Mouse (Mus musculus) stomach, postnatal 0 days (tissue): ENCODE data around the gene Fam131a.

Source experiments
- CTCF ChIP-seq: IDR thresholded peaks from 2 replicates; pipeline ENCODE4 v1.5.1; 2016; ENCODE audit warnings: antibody characterized with exemption, low read depth, mild to moderate bottlenecking, moderate library complexity
- EP300 ChIP-seq: optimal IDR thresholded peaks from 2 replicates; pipeline ENCODE3; 2016; ENCODE audit warnings: antibody characterized with exemption

GRCm38 (mm10) chr16:20670291-20670690 lies 22.8 kb upstream of the Fam131a start:
- TF ChIP-seq CTCF (no peak), EP300 (no peak)
